9 mouse cellular contexts compared by ENCODE assay signal in the genomic region with DNA sequence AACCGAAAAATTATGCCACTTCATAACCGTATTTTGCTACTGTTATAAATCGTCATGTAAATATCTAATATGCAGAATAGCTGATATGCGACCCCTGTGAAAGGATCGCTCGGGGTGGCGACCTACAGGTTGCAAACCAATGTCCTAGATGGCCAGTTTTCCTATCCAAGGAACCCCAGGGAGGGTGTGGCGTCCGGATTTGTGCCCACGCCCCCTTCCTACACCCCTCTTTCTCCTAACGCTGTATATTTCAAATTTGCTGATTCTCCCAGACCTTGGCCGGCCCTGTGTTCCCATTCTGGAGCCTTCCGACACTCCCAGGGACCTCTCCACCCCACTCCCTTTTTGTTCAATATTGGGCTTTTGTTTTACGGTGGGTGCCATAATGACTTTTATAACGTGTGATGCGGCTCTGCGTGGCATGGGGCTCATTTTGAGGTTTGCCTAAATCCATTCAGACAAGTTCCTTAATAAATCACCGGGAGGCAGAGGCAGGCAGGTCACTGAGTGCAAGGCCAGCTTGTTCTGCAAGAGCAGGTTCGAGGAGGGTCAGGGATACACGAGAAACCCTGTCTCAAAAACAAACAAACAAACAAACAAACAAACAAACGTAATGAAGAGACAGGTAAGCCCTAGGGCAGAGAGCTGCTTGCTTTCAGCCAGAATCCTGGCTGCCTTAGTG. TPM values are rescaled to one million over a fixed set of nuclear protein-coding genes. Genes with fewer than 3 reads are reported as not detected.
DNase-seq lines count a peak whose midpoint lies in the region; ATAC-seq and TF ChIP-seq lines count a peak whose summit lies in the region.
"Had no signal": no experiment of that assay in that cellular context is flagged by ENCODE, and none has a peak within 500 bp of the region (broad histone marks: within the 10 kb centered on the region; RNA-seq: fewer than 3 reads in every experiment).

No protein-coding gene starts in this region.

- H3K9me3 ChIP-seq in E14TG2a.4 (ENCODE audit: low read length) = no peaks in the 10 kb centered on the region
- H3K9me3 ChIP-seq in hindbrain, embryonic 10.5 days = no peaks in the 10 kb centered on the region
- no peaks in the 10 kb centered on the region for H3K9me3 ChIP-seq in liver, embryonic 15.5 days (replicated peaks)

- intact Hi-C loops in heart, postnatal 14 days (cut with DNase I) = no loop called here

- WGBS in hindbrain, embryonic 10.5 days = 28% methylated on average over 21 of the region's 21 CpGs
- 21% methylated on average over 21 of the region's 21 CpGs for WGBS in liver, embryonic 15.5 days (ENCODE audit: insufficient replicate concordance)

- H3K9ac ChIP-seq in liver, embryonic 15.5 days = peak overlapping the region; percentile 70

- H3K4me2 ChIP-seq in liver, embryonic 15.5 days = peak overlapping the region; percentile 95

- H3K27me3 ChIP-seq in E14TG2a.4 (ENCODE audit: insufficient read depth, low read length) = no peaks in the 10 kb centered on the region
- H3K27me3 ChIP-seq in hindbrain, embryonic 10.5 days (ENCODE audit: insufficient read depth, poor library complexity, severe bottlenecking) = peaks cover 2% of the 10 kb centered on the region; the same call in 1 of the 2 replicates
- no peaks in the 10 kb centered on the region for H3K27me3 ChIP-seq in liver, embryonic 15.5 days

- ATAC-seq in liver, embryonic 15.5 days (ENCODE audit: insufficient read depth) = no peak

- peak overlapping the region; percentile 95 for H3K4me3 ChIP-seq in E14TG2a.4 (replicated peaks; ENCODE audit: low read length)
- H3K4me3 ChIP-seq in hindbrain, embryonic 10.5 days = peak overlapping the region; percentile 73
- peak overlapping the region; percentile 71 for H3K4me3 ChIP-seq in liver, embryonic 15.5 days (replicated peaks)

- DNase-seq in heart, adult 11 months = peak; percentile 91
- DNase-seq in heart, postnatal 14 days = no peak
- DNase-seq in hindbrain, embryonic 10.5 days (ENCODE audit: low spot score) = no peak
- no peak for DNase-seq in urinary bladder, postnatal 4 days (ENCODE audit: low spot score in 2 of 2)
- DNase-seq in layer of hippocampus, adult 9-11 months = no peak
- no peak for DNase-seq in ovary, postnatal 10 days (ENCODE audit: low spot score)

- H3K4me1 ChIP-seq in E14TG2a.4 (replicated peaks; ENCODE audit: low read depth, low read length) = peaks cover 79% of the 10 kb centered on the region
- H3K4me1 ChIP-seq in hindbrain, embryonic 10.5 days (replicated peaks) = peaks cover 28% of the 10 kb centered on the region
- peaks cover 40% of the 10 kb centered on the region for H3K4me1 ChIP-seq in liver, embryonic 15.5 days (replicated peaks)

- peaks cover 22% of the 10 kb centered on the region for H3K36me3 ChIP-seq in E14TG2a.4 (ENCODE audit: insufficient read depth, low read length)
- peaks cover 5% of the 10 kb centered on the region for H3K36me3 ChIP-seq in hindbrain, embryonic 10.5 days
- no peaks in the 10 kb centered on the region for H3K36me3 ChIP-seq in liver, embryonic 15.5 days (replicated peaks)

- no peak for TF ChIP-seq CTCF in E14TG2a.4 (conservative IDR thresholded peaks at IDR 0.05; ENCODE audit: low read length)

- peak overlapping the region; percentile 97 for H3K27ac ChIP-seq in hindbrain, embryonic 10.5 days
- peak overlapping the region; percentile 78 for H3K27ac ChIP-seq in liver, embryonic 15.5 days (replicated peaks)

RNA-seq across cellular contexts. Expression of gene Aldh4a1, which starts 0.9 kb away (rescaled TPM):
- total RNA-seq in heart, postnatal 14 days (2021) = 10 to 100 TPM; 28.4 to 31.5 TPM
- 22.5 and 26.3 TPM in 2 replicates for polyA plus RNA-seq in hindbrain, embryonic 10.5 days (2016; fragmentation: Nextera tagmentation; extraction: Ambion mirVana)
- 85.0 and 99.8 TPM in 2 replicates for polyA plus RNA-seq in liver, embryonic 15.5 days (2015; fragmentation: Nextera tagmentation; extraction: Ambion mirVana)

RNA-seq across cellular contexts. Expression of gene Gm21969, which starts 20.6 kb away (rescaled TPM):
- not detected for total RNA-seq in heart, postnatal 14 days (2021)
- polyA plus RNA-seq in hindbrain, embryonic 10.5 days (2016; fragmentation: Nextera tagmentation; extraction: Ambion mirVana) = not detected in 2 replicates
- polyA plus RNA-seq in liver, embryonic 15.5 days (2015; fragmentation: Nextera tagmentation; extraction: Ambion mirVana) = not detected in 2 replicates
- total RNA-seq: common myeloid progenitor, adult 5-6 weeks had no signal

RNA-seq across cellular contexts. Expression of gene Tas1r2, which starts 29.8 kb away (rescaled TPM):
- total RNA-seq in heart, postnatal 14 days (2021) = not detected
- polyA plus RNA-seq in hindbrain, embryonic 10.5 days (2016; fragmentation: Nextera tagmentation; extraction: Ambion mirVana) = not detected in 2 replicates
- polyA plus RNA-seq in liver, embryonic 15.5 days (2015; fragmentation: Nextera tagmentation; extraction: Ambion mirVana) = not detected in 2 replicates
- total RNA-seq: common myeloid progenitor, adult 5-6 weeks had no signal
